Mouse (Mus musculus) MEL (cell line): ENCODE data around the gene Dgkh. TPM values are rescaled to one million over a fixed set of nuclear protein-coding genes. Genes with fewer than 3 reads are reported as not detected.

Experiments used
- DNase-seq: peaks from one replicate; pipeline ENCODE4 v3.0.0; 2011; ENCODE audit warnings: low read depth, low spot score
- H3K27ac ChIP-seq: 2 replicates; pipeline ENCODE4 v1.5.1; 2012; ENCODE audit warnings: low read depth, mild to moderate bottlenecking, control low read depth, low read length, moderate library complexity; ENCODE audit not compliant: control insufficient read depth
- H3K27me3 ChIP-seq, 2 experiments: fragments of 150-350 bp in 1 of 2; sonication (generic) in 1 of 2; 2 replicates each; pipeline ENCODE4 v1.6.1; 2012; ENCODE audit warnings: low read length in 2 of 2, mild to moderate bottlenecking in 2 of 2, improper control_type of control experiment in 1 of 2, moderate library complexity in 1 of 2; ENCODE audit not compliant: insufficient read depth in 2 of 2, control insufficient read depth in 1 of 2
- H3K36me3 ChIP-seq, 2 experiments: 2 replicates each; pipeline ENCODE4 v1.6.1; 2012 to 2014; ENCODE audit warnings: low read length in 2 of 2, improper control_type of control experiment in 1 of 2, inconsistent platforms in 1 of 2, mild to moderate bottlenecking in 1 of 2; ENCODE audit not compliant: insufficient read depth in 2 of 2, control insufficient read depth in 1 of 2
- H3K4me1 ChIP-seq, 2 experiments: fragments of 150-350 bp in 1 of 2; sonication (generic) in 1 of 2; 2 replicates each; pipeline ENCODE4 v1.6.1; 2012; ENCODE audit warnings: low read length in 2 of 2, improper control_type of control experiment in 1 of 2, mild to moderate bottlenecking in 1 of 2; ENCODE audit not compliant: insufficient read depth in 2 of 2, control insufficient read depth in 1 of 2
- H3K4me3 ChIP-seq, 2 experiments: fragments of 150-350 bp in 1 of 2; sonication (generic) in 1 of 2; 2 replicates each; pipeline ENCODE4 v1.5.1; 2012; ENCODE audit warnings: low read depth in 2 of 2, low read length in 2 of 2, mild to moderate bottlenecking in 2 of 2, moderate library complexity in 2 of 2, control low read depth in 1 of 2, improper control_type of control experiment in 1 of 2; ENCODE audit not compliant: control insufficient read depth in 1 of 2, insufficient read depth in 1 of 2
- H3K79me2 ChIP-seq: 2 replicates; pipeline ENCODE4 v1.6.1; 2012; ENCODE audit warnings: mild to moderate bottlenecking, low read length, moderate library complexity; ENCODE audit not compliant: control insufficient read depth, poor library complexity, insufficient read depth
- H3K9ac ChIP-seq: 2 replicates; pipeline ENCODE4 v1.6.1; 2012; ENCODE audit warnings: low read depth, mild to moderate bottlenecking, control low read depth, low read length, moderate library complexity; ENCODE audit not compliant: control insufficient read depth, poor library complexity, severe bottlenecking
- H3K9me3 ChIP-seq: fragments of 150-350 bp; sonication (generic); replicated peaks from 2 replicates; pipeline ENCODE4 v1.6.1; 2012; ENCODE audit warnings: mild to moderate bottlenecking, low read length, improper control_type of control experiment, moderate library complexity; ENCODE audit not compliant: insufficient read depth
- BHLHE40 ChIP-seq: IDR thresholded peaks from 2 replicates; pipeline ENCODE4 v1.6.1; 2012; ENCODE audit warnings: low read depth, mild to moderate bottlenecking, inconsistent platforms, low read length, improper control_type of control experiment, borderline replicate concordance
- CHD2 ChIP-seq: IDR thresholded peaks from 2 replicates; pipeline ENCODE4 v1.6.1; 2011; ENCODE audit warnings: low read length, improper control_type of control experiment
- E2F4 ChIP-seq: IDR thresholded peaks from 2 replicates; pipeline ENCODE4 v1.6.1; 2011; ENCODE audit warnings: low read depth, low read length, improper control_type of control experiment, borderline replicate concordance
- EP300 ChIP-seq, 2 experiments: IDR thresholded peaks; 2 replicates each; pipeline ENCODE4 v1.6.1; 2011; ENCODE audit warnings: improper control_type of control experiment in 2 of 2, low read length in 2 of 2, low read depth in 1 of 2, mild to moderate bottlenecking in 1 of 2
- ETS1 ChIP-seq: IDR thresholded peaks from 2 replicates; pipeline ENCODE4 v1.6.1; 2012; ENCODE audit warnings: low read depth, mild to moderate bottlenecking, inconsistent platforms, low read length, improper control_type of control experiment, moderate library complexity
- JUND ChIP-seq: IDR thresholded peaks from 2 replicates; pipeline ENCODE4 v1.6.1; 2011; ENCODE audit warnings: low read depth, mild to moderate bottlenecking, improper control_type of control experiment, low read length
- KAT2A ChIP-seq: conservative IDR thresholded peaks from 2 replicates; pipeline ENCODE4 v1.6.1; 2012; ENCODE audit warnings: low read depth, low read length, improper control_type of control experiment, inconsistent platforms
- MAX ChIP-seq: IDR thresholded peaks from 2 replicates; pipeline ENCODE4 v1.6.1; 2011; ENCODE audit warnings: low read length, improper control_type of control experiment
- MXI1 ChIP-seq: IDR thresholded peaks from 2 replicates; pipeline ENCODE4 v1.6.1; 2011; ENCODE audit warnings: mild to moderate bottlenecking, low read depth, low read length, improper control_type of control experiment
- MYC ChIP-seq: IDR thresholded peaks from 2 replicates; pipeline ENCODE4 v1.6.1; 2011; ENCODE audit warnings: low read depth, mild to moderate bottlenecking, low read length, improper control_type of control experiment, moderate library complexity
- NELFE ChIP-seq: IDR thresholded peaks from 2 replicates; pipeline ENCODE4 v1.6.1; 2011; ENCODE audit warnings: low read depth, low read length, improper control_type of control experiment
- NRF1 ChIP-seq: IDR thresholded peaks from 2 replicates; pipeline ENCODE4 v1.6.1; 2014; ENCODE audit warnings: low read depth, mild to moderate bottlenecking, inconsistent platforms, low read length, improper control_type of control experiment, moderate library complexity; ENCODE audit not compliant: poor library complexity, insufficient read depth, severe bottlenecking
- POLR2A ChIP-seq, 2 experiments: IDR thresholded peaks; 2 replicates each; pipeline ENCODE4 v1.6.1; 2011 to 2012; ENCODE audit warnings: low read length in 2 of 2, mild to moderate bottlenecking in 2 of 2, control low read depth in 1 of 2, improper control_type of control experiment in 1 of 2, low read depth in 1 of 2, moderate library complexity in 1 of 2; ENCODE audit not compliant: control insufficient read depth in 1 of 2, insufficient read depth in 1 of 2, poor library complexity in 1 of 2
- POLR2AphosphoS5 ChIP-seq: IDR thresholded peaks from 2 replicates; pipeline ENCODE4 v1.6.1; 2012; ENCODE audit warnings: low read depth, borderline replicate concordance, mild to moderate bottlenecking, inconsistent platforms, low read length, moderate library complexity, mixed read lengths
- SIN3A ChIP-seq: IDR thresholded peaks from 2 replicates; pipeline ENCODE4 v1.6.1; 2012; ENCODE audit warnings: low read length, improper control_type of control experiment, inconsistent platforms
- TBP ChIP-seq: IDR thresholded peaks from 2 replicates; pipeline ENCODE4 v1.8.0; 2011; ENCODE audit warnings: low read depth, low read length, improper control_type of control experiment
- TCF12 ChIP-seq: IDR thresholded peaks from 2 replicates; pipeline ENCODE4 v1.6.1; 2014; ENCODE audit warnings: low read depth, mild to moderate bottlenecking, inconsistent platforms, low read length, improper control_type of control experiment, moderate library complexity
- USF1 ChIP-seq: IDR thresholded peaks from 2 replicates; pipeline ENCODE4 v1.6.1; 2014; ENCODE audit warnings: low read depth, mild to moderate bottlenecking, inconsistent platforms, low read length, improper control_type of control experiment, moderate library complexity
- ZC3H11A ChIP-seq: IDR thresholded peaks from 2 replicates; pipeline ENCODE4 v1.6.1; 2012; ENCODE audit warnings: low read depth, mild to moderate bottlenecking, inconsistent platforms, low read length, improper control_type of control experiment
- ZKSCAN1 ChIP-seq: IDR thresholded peaks from 2 replicates; pipeline ENCODE4 v1.6.1; 2012; ENCODE audit warnings: low read depth, mild to moderate bottlenecking, inconsistent platforms, low read length, improper control_type of control experiment, moderate library complexity
- ZMIZ1 ChIP-seq: IDR thresholded peaks from 2 replicates; pipeline ENCODE4 v1.6.1; 2012; ENCODE audit warnings: low read depth, mild to moderate bottlenecking, inconsistent platforms, low read length, improper control_type of control experiment, moderate library complexity
- ZNF384 ChIP-seq: IDR thresholded peaks from 2 replicates; pipeline ENCODE4 v1.6.1; 2012; ENCODE audit warnings: low read depth, mild to moderate bottlenecking, inconsistent platforms, low read length, improper control_type of control experiment
- polyA plus RNA-seq, 2 experiments: library from polyadenylated mRNA; stranded (reverse) in 1 of 2; unstranded in 1 of 2; fragments of >175 nt in 1 of 2; fragments of >200 nt in 1 of 2; gene quantifications; 2 replicates each; pipeline versions ENCODE4 v1.2.1 to v1.2.4; 2012; ENCODE audit warnings: low replicate concordance in 2 of 2, low read depth in 1 of 2; ENCODE audit not compliant: insufficient read length in 2 of 2, insufficient read depth in 1 of 2, missing spikeins in 1 of 2
- total RNA-seq: library from RNA; depleted of rRNA; stranded (reverse); fragments of 300-350 nt; gene quantifications from 2 replicates; pipeline ENCODE4 v1.2.3, GENCODE M21; 2012

The Dgkh gene
- total and polyA plus RNA-seq, 3 experiments = under 0.01 TPM; not detected in 2

DNA sequence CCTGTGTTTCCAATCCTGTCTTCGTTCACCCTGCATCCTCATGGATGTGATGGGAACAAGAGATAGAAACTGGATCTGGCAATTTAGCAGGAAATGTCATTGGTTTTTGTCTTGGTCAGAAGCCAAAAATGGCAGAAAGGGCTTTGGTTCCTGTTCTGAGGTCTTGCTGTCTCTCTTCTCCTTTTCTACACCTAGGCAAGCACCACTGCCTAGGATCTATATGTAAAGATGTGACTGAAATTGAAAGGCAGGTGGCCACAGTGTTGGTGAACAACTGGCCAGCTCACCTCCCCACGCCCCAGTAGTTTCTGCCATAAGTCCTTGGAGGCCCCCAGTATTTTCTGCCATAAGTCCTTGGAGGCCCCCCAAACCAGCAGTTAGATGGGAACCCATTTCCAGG, 16.1 kb upstream of the Dgkh start:
- no peak overlapping the region for H3K9ac ChIP-seq
- TF ChIP-seq USF1 = no peak
- TF ChIP-seq TCF12 = no peak
- TF ChIP-seq KAT2A = no peak
- no peak for TF ChIP-seq POLR2A (IDR thresholded peaks at IDR 0.05; ENCODE audit: control insufficient read depth in 1 of 2, insufficient read depth in 1 of 2, low read depth in 1 of 2, low read length in 2 of 2, poor library complexity in 1 of 2)
- TF ChIP-seq POLR2AphosphoS5 = no peak
- TF ChIP-seq NELFE = no peak
- no peak for DNase-seq

DNA sequence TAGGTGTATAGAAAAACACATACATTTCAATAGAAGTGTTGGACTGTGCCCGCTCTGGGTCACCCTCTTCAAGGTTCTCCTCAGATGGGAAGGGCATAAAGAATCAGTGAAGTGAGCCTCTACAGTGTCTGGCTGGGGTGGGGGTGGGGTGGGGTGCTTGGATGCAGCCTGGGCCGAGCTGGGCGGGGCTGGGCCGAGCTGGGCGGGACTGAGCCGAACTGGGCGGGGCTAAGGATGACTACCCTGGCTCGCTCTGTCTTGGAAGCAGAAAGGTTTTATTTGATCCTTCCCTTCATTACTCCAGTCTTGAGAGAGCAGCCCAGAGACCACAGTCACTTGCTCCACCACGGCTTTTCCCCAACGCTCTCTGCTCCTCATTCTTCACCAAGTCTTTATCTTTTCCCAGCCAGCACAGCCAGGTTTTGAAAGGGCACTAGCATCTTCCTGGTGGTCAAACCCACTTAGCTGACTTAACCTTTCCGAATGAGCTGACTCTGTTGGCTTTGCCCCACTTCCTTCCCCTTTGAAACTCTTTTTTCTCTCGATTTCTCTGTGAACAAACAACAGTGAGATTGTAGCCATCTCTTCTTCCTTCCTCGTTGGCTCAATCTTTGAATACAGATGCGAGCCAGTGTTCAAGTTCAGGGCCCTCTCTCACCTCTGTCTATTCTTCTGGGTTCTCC, 15.5 kb upstream of the Dgkh start:
- Histone ChIP-seq H3K36me3 (no peaks in the 10 kb centered on the region), H3K27me3 (no peaks in the 10 kb centered on the region), H3K79me2 (no peaks in the 10 kb centered on the region), H3K9ac (no peak overlapping the region), H3K4me1 (no peaks in the 10 kb centered on the region), H3K27ac (no peak overlapping the region), H3K9me3 (no peaks in the 10 kb centered on the region), H3K4me3 (no peak overlapping the region)
- DNase-seq = no peak
- no peak for TF ChIP-seq MAX
- no peak for TF ChIP-seq POLR2A (IDR thresholded peaks at IDR 0.05; ENCODE audit: control insufficient read depth in 1 of 2, insufficient read depth in 1 of 2, low read depth in 1 of 2, low read length in 2 of 2, poor library complexity in 1 of 2)
- TF ChIP-seq JUND = no peak
- no peak for TF ChIP-seq SIN3A

More for the DNA sequence above, 16.1 kb upstream of the Dgkh start:
- Histone ChIP-seq H3K4me3 (no peak overlapping the region), H3K79me2 (no peaks in the 10 kb centered on the region), H3K27ac (no peak overlapping the region), H3K9me3 (no peaks in the 10 kb centered on the region), H3K4me1 (no peaks in the 10 kb centered on the region), H3K36me3 (no peaks in the 10 kb centered on the region), H3K27me3 (no peaks in the 10 kb centered on the region)

DNA sequence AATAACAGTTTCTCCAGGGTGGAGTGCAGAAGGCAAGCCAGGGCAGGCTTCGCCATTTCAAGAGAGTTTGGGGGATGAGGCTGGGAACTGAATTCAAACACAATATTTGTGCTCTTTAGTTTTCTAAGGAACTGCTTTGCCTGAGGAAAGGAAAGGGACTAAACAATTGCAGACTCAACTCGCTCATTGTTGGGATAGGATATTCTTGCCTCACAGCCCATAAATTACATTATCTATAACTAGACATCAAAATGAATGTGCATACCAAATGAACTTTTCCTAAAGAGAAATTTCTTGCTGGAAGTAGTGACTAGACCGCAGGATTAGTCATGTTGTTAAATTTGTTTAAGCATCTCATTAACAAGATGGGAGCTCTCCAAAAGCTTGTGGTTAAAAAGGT, 14.9 kb upstream of the Dgkh start:
- DNase-seq = no peak
- no peaks in the 10 kb centered on the region for H3K9me3 ChIP-seq
- no peak overlapping the region for H3K9ac ChIP-seq
- H3K36me3 ChIP-seq = no peaks in the 10 kb centered on the region
- H3K4me1 ChIP-seq = no peaks in the 10 kb centered on the region
- no peak overlapping the region for H3K27ac ChIP-seq
- no peaks in the 10 kb centered on the region for H3K79me2 ChIP-seq
- no peak for TF ChIP-seq MAX
- TF ChIP-seq ETS1 = no peak
- no peak for TF ChIP-seq BHLHE40
- no peak for TF ChIP-seq CHD2
- TF ChIP-seq ZKSCAN1 = no peak
- no peak for TF ChIP-seq POLR2AphosphoS5
- TF ChIP-seq TBP = no peak
- TF ChIP-seq E2F4 = no peak
- TF ChIP-seq MXI1 = no peak
- TF ChIP-seq MYC = no peak
- no peak for TF ChIP-seq ZC3H11A
- TF ChIP-seq TCF12 = no peak
- TF ChIP-seq EP300 (IDR thresholded peaks at IDR 0.05; ENCODE audit: low read depth in 1 of 2, low read length in 2 of 2) = no peak
- no peak for TF ChIP-seq NRF1
- TF ChIP-seq ZNF384 = no peak
- no peak for TF ChIP-seq ZMIZ1
- TF ChIP-seq, all 39 proteins: peak for 0
- Histone ChIP-seq H3K4me3 (no peak overlapping the region), H3K27me3 (no peaks in the 10 kb centered on the region)
